Mouse (Mus musculus): ENCODE measurements at regions not wholly inside any gene's neighbourhood (a gene's known extent, or its start where the extent isn't known, plus 50 kb on each side); places are given as distances from the start of the nearest gene placed in this dataset.

DNA sequence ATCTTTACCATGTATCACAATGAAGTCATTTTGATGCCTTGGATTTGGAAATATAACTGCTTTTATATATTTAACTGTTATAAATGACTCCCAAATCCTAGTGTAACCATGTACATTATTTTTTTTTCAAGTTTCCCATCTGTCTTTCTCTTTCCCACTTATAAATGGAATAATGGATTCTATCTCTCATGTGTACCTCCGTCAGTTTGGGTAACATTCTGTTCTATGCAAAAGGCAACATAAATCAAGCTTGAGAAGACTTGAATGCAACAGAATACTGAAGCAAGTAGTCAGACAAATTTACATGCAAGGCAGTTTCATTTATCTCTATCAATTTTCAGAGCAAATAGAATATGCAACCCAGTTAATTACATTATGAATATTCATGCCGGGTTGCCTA is 81.4 kb upstream of the C030005K15Rik start:
- TF ChIP-seq CTCF (IDR thresholded peaks at IDR 0.05; ENCODE audit: low read depth) (no peak), EP300 (optimal IDR thresholded peaks at IDR 0.05) (no peak)
